Mouse (Mus musculus) kidney, adult 2 months (tissue): Measurements from ENCODE around the gene Kctd13.

Experiments
- CTCF ChIP-seq: fragments of 200-500 bp; conservative IDR thresholded peaks from 2 replicates; pipeline ENCODE4 v1.5.1; 2011; ENCODE audit warnings: low read depth, mild to moderate bottlenecking, control low read depth, low read length, moderate library complexity, mixed read lengths; ENCODE audit not compliant: insufficient read depth, insufficient read length
- POLR2A ChIP-seq: fragments of 200-500 bp; IDR thresholded peaks from one replicate; pipeline ENCODE4 v1.6.1; 2011; ENCODE audit warnings: low read depth, low read length, control low read depth

- TF ChIP-seq CTCF (no peak), POLR2A (no peak)
These were observed 20.7 kb downstream of the Kctd13 start, which contains the start of gene Asphd1 for GRCm38 (mm10) chr7:126949403-126949792.
